Mouse (Mus musculus) G1E-ER4 (cell line): Measurements from ENCODE around the gene Dkk2. TPM values are rescaled to one million over a fixed set of nuclear protein-coding genes. Genes with fewer than 3 reads are reported as not detected.

ENCODE experiments used
- GATA1 ChIP-seq: IDR thresholded peaks from one replicate; pipeline ENCODE4 v1.8.0; 2012; ENCODE audit warnings: low read length, inconsistent platforms
- polyA plus RNA-seq: library from polyadenylated mRNA; stranded (reverse); fragments of >175 nt; gene quantifications from 2 replicates; pipeline ENCODE4 v1.2.3, GENCODE M21; 2012

Dkk2 gene
- not detected in 2 replicates for polyA plus RNA-seq

DNA sequence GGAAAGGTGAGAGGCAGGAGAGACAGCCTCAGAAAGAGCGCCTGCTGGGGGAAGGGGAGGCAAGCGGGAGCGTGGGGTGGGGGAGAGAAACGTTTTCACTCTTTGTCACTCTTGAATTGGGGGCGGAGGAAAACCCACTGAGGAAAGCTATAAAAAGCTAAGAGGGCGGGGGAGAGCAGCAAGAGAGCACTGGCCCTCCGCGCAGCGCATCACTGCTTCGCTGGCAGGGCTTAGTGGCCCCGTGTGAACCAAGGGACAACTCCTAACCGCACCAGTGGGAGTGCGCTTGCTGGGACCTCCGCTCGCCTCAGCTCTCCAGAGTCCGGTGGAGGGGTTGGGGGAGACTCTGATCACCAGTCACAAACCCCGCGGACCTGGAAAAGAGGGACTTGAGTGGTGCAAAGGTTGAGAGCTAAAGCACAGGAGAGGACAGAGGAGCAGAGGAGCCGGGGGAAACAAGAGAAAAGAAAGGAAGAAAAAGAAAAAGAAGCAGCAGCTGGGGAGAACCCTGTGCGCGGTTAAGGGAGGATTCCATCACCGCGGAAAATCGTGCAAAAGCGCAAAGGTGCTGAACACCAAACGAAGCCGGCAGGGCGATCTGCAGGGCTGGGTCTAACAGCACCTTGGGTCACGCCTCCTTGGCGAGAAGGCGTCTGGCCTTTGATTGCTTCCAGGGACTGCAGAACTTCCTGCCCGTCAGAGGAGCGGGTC, at the start of gene Dkk2:
Gene Dkk2, plus strand, starts transcription at position 181 of the 711 bp plus-strand sequence.
- TF ChIP-seq GATA1, result no peak

- no peak for TF ChIP-seq GATA1
Observed at GRCm38 (mm10) chr3:132036704-132037103, 48.4 kb upstream of the Dkk2 start.

- no peak for TF ChIP-seq GATA1
Observed at GRCm38 (mm10) chr3:132037670-132038069, 47.4 kb upstream of the Dkk2 start.

- TF ChIP-seq GATA1, result no peak
Observed at GRCm38 (mm10) chr3:132040066-132040465, 45.0 kb upstream of the Dkk2 start.

DNA sequence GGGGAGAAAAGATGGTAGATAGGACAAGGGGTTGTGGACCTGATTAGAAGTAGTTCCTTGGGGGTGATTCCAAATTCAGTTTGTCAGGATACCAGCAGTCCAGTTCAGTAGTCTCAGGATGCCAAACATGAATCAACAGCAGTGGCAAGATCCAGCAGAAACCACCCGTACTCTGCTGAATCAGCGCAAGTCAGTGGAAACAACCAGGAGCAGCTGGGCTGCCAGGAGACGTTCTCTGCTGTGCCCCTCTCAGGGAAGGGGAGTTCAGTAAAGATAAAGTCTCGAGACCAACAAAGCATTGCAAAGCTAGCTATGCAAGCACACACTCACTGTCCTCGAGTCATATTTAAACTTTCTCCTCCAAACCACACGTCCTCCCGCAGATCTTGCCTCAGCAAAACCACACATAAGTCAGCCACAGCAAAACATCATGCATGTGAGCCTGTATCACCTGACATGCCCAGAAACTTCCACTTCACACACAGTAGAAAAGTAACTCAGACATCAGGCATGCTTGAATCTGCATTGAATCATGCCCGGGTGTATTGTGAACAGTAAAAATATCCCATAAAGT, 34.1 kb upstream of the Dkk2 start:
- TF ChIP-seq GATA1, result no peak

- TF ChIP-seq GATA1, result no peak
Observed at GRCm38 (mm10) chr3:132063374-132063773, 21.7 kb upstream of the Dkk2 start.

GRCm38 (mm10) chr3:132063966-132064365, 21.1 kb upstream of the Dkk2 start:
- TF ChIP-seq GATA1, result no peak

- no peak for TF ChIP-seq GATA1
Observed at GRCm38 (mm10) chr3:132064920-132065319, 20.2 kb upstream of the Dkk2 start.

DNA sequence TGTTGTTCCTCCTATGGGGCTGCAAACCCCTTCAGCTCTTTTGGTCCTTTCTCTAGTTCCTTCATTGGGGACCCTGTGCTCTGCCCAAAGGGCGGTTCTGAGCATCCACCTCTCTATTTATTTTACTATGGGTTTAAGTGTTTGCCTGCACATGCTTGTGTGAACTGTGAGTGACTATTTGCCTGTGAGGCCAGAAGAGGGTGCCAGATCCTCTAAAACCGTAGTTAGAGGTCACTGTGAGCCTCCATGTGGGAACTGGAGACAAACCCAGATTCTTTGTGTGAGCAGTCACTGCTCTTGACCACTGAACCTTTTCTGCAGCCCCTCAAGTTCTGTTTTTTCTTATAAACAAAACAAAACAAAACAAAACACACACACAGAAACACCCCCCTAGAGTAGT, 14.1 kb upstream of the Dkk2 start:
- TF ChIP-seq GATA1, result no peak

DNA sequence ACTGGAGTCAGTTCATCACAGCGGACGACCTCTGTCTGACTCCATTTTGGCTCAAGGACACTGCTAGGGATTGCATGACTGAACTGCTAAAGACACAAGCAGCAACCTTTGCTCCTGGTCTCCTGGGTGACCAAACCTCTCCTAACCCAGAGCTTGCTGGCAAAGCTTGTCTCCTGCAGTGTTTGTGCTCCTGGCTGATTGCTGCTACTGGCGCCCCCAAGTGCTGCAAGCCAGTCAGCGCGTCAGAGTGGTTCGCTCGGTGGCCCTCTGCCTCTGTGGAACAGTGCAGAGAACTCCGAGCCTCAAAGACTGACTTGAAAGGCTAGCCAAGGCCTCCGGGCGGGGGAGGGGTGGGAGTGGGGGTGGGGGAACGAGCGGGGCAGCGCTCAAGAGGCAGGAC, 1.1 kb upstream of the Dkk2 start:
- no peak for TF ChIP-seq GATA1

- no peak for TF ChIP-seq GATA1
Observed at GRCm38 (mm10) chr3:132084680-132085079, 412 bp upstream of the Dkk2 start.

- TF ChIP-seq GATA1, result no peak
Observed at GRCm38 (mm10) chr3:132085823-132086350, 795 bp downstream of the Dkk2 start.

DNA sequence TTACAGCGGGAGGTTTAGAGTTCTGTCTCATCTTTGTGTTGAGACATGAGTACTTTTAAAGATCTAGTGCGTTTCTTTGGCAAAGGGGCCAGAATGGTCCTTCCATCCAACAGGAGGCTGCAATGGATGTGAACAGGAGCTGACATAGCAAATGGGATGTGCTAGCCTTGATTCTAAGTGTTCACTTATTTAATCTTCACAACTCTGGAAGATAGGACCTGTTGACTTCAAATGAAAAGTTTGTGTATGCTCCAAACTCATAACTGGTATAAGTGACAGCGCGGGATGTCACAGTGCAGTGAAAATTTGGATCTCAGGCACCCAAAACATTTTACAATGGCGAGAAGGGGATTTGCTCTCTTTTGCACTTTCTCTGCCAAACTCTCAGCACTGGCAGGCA, 1.4 kb downstream of the Dkk2 start:
- no peak for TF ChIP-seq GATA1

GRCm38 (mm10) chr3:132087011-132087486, 2.0 kb downstream of the Dkk2 start:
- no peak for TF ChIP-seq GATA1

GRCm38 (mm10) chr3:132092983-132093382, 7.9 kb downstream of the Dkk2 start:
- no peak for TF ChIP-seq GATA1

- TF ChIP-seq GATA1, result no peak
Observed at GRCm38 (mm10) chr3:132096296-132096695, 11.2 kb downstream of the Dkk2 start.

GRCm38 (mm10) chr3:132100746-132101145, 15.7 kb downstream of the Dkk2 start:
- TF ChIP-seq GATA1, result no peak

- no peak for TF ChIP-seq GATA1
Observed at GRCm38 (mm10) chr3:132103020-132103419, 17.9 kb downstream of the Dkk2 start.
